ENCODE assay signal across 8 mouse cellular contexts in genomic region chr11:79306510-79306909, GRCm38 (mm10). TPM values are rescaled to one million over a fixed set of nuclear protein-coding genes. Genes with fewer than 3 reads are reported as not detected.
DNase-seq lines count a peak whose midpoint lies in the region; ATAC-seq and TF ChIP-seq lines count a peak whose summit lies in the region.

No protein-coding gene starts in this region.

- H3K4me1 ChIP-seq in embryonic facial prominence, embryonic 14.5 days (ENCODE audit: control insufficient read depth, insufficient read depth, low read length): peaks cover 20% of the 10 kb centered on the region
- peaks cover 31% of the 10 kb centered on the region for H3K4me1 ChIP-seq in lung, embryonic 15.5 days
- H3K4me1 ChIP-seq in stomach, embryonic 14.5 days (ENCODE audit: control insufficient read depth, insufficient read depth, low read length): peaks cover 8% of the 10 kb centered on the region
- no peaks in the 10 kb centered on the region for H3K4me1 ChIP-seq in cerebellum, adult 2 months (ENCODE audit: control insufficient read depth, insufficient read depth, low read length)

- H3K4me2 ChIP-seq in embryonic facial prominence, embryonic 14.5 days (ENCODE audit: low read depth, low read length): peak overlapping the region; percentile 28
- H3K4me2 ChIP-seq in lung, embryonic 15.5 days: peak overlapping the region; percentile 19
- H3K4me2 ChIP-seq in stomach, embryonic 14.5 days (replicated peaks; ENCODE audit: low read depth, low read length): no peak overlapping the region

- H3K27ac ChIP-seq in embryonic facial prominence, embryonic 14.5 days (replicated peaks; ENCODE audit: low read depth, low read length): peak overlapping the region; percentile 86
- peak overlapping the region; percentile 89 for H3K27ac ChIP-seq in lung, embryonic 15.5 days
- H3K27ac ChIP-seq in stomach, embryonic 14.5 days (ENCODE audit: low read length): peak overlapping the region; percentile 35
- no peak overlapping the region for H3K27ac ChIP-seq in cerebellum, adult 2 months (ENCODE audit: insufficient read depth, low read length)

- H3K4me3 ChIP-seq in embryonic facial prominence, embryonic 14.5 days (ENCODE audit: low read depth, low read length): no peak overlapping the region
- no peak overlapping the region for H3K4me3 ChIP-seq in lung, embryonic 15.5 days
- no peak overlapping the region for H3K4me3 ChIP-seq in stomach, embryonic 14.5 days (ENCODE audit: low read depth, low read length)
- H3K4me3 ChIP-seq in cerebellum, adult 2 months (replicated peaks; ENCODE audit: insufficient read depth, low read depth, low read length): no peak overlapping the region

- WGBS in embryonic facial prominence, embryonic 14.5 days: 21% methylated on average over 7 of the region's 7 CpGs
- WGBS in lung, embryonic 15.5 days: 13% methylated on average over 7 of the region's 7 CpGs
- 35% methylated on average over 7 of the region's 7 CpGs for WGBS in stomach, embryonic 14.5 days
- WGBS in cerebellum, adult 2 months: 29% methylated on average over 7 of the region's 7 CpGs

- no peak for TF ChIP-seq CTCF in cerebellum, adult 2 months (IDR thresholded peaks at IDR 0.05; ENCODE audit: borderline replicate concordance, insufficient read depth, low read depth, low read length)

- no peak for TF ChIP-seq POLR2A in cerebellum, adult 2 months (IDR thresholded peaks at IDR 0.05; ENCODE audit: borderline replicate concordance, insufficient read depth, low read length)

- H3K27me3 ChIP-seq in embryonic facial prominence, embryonic 14.5 days (replicated peaks; ENCODE audit: control insufficient read depth, insufficient read depth, low read length): no peaks in the 10 kb centered on the region
- H3K27me3 ChIP-seq in lung, embryonic 15.5 days: no peaks in the 10 kb centered on the region
- H3K27me3 ChIP-seq in stomach, embryonic 14.5 days (ENCODE audit: control insufficient read depth, insufficient read depth, low read length): no peaks in the 10 kb centered on the region
- no peaks in the 10 kb centered on the region for H3K27me3 ChIP-seq in cerebellum, adult 2 months (ENCODE audit: control insufficient read depth, insufficient read depth, low read length)

- ATAC-seq in embryonic facial prominence, embryonic 14.5 days (ENCODE audit: low read depth): peak; percentile 74
- ATAC-seq in lung, embryonic 15.5 days (ENCODE audit: borderline replicate concordance, extremely low read depth, low FRiP score, low TSS enrichment): peak; percentile 75
- ATAC-seq in stomach, embryonic 14.5 days (ENCODE audit: insufficient number of reproducible peaks, insufficient read depth, low FRiP score, low read depth): peak; percentile 58; the same call in 1 of the 2 replicates

- no peaks in the 10 kb centered on the region for H3K9me3 ChIP-seq in embryonic facial prominence, embryonic 14.5 days (ENCODE audit: control insufficient read depth, low read length)
- H3K9me3 ChIP-seq in lung, embryonic 15.5 days: no peaks in the 10 kb centered on the region
- H3K9me3 ChIP-seq in stomach, embryonic 14.5 days (ENCODE audit: control insufficient read depth, low read depth, low read length): no peaks in the 10 kb centered on the region

- DNase-seq in ovary, adult 18-20 months (ENCODE audit: low spot score): peak; percentile 23
- no peak for DNase-seq in ovary, postnatal 14 days (ENCODE audit: low spot score)
- DNase-seq in embryonic facial prominence, embryonic 14.5 days (ENCODE audit: low spot score): peak; percentile 78
- DNase-seq in heart, postnatal 10 days: peak; percentile 44 to 54
- DNase-seq in layer of hippocampus, postnatal 14 days (ENCODE audit: low spot score in 2 of 2): no peak
- DNase-seq in cerebellum, adult 2 months: no peak

- intact Hi-C loops in heart, postnatal 10 days (cut with DNase I): loop anchor here (2.0 kb wide), 1 partner anchor 32 kb away; the partner anchor contains the start of gene Nf1

- H3K36me3 ChIP-seq in embryonic facial prominence, embryonic 14.5 days (ENCODE audit: control insufficient read depth, insufficient read depth, low read length): no peaks in the 10 kb centered on the region
- no peaks in the 10 kb centered on the region for H3K36me3 ChIP-seq in lung, embryonic 15.5 days
- H3K36me3 ChIP-seq in stomach, embryonic 14.5 days (ENCODE audit: control insufficient read depth, insufficient read depth, low read length): no peaks in the 10 kb centered on the region

- H3K9ac ChIP-seq in embryonic facial prominence, embryonic 14.5 days (ENCODE audit: low read depth, low read length): peak overlapping the region; percentile 46
- H3K9ac ChIP-seq in lung, embryonic 15.5 days: no peak overlapping the region
- no peak overlapping the region for H3K9ac ChIP-seq in stomach, embryonic 14.5 days (replicated peaks; ENCODE audit: low read depth, low read length)

RNA-seq across cellular contexts. Expression of gene Gm9964, which starts 9.8 kb away (rescaled TPM):
- not detected in 2 replicates for polyA plus RNA-seq in embryonic facial prominence, embryonic 14.5 days (2014; fragmentation: Nextera tagmentation; extraction: Ambion mirVana)
- under 1 TPM in 1 of 2 experiments, not detected in 1; 0.37 TPM for total RNA-seq in heart, postnatal 10 days (2021)
- 0.21 TPM in 1 of 2 replicates, not detected in the other for polyA plus RNA-seq in lung, embryonic 15.5 days (2015; fragmentation: Nextera tagmentation; extraction: Ambion mirVana)
- not detected in 2 replicates for polyA plus RNA-seq in stomach, embryonic 14.5 days (2014; fragmentation: Nextera tagmentation; extraction: Ambion mirVana)
- total RNA-seq in layer of hippocampus, postnatal 14 days (2021): under 1 TPM; 0.57 to 0.81 TPM
- polyA plus RNA-seq in cerebellum, adult 2 months (2012; rRNA removed): not detected in 2 replicates

RNA-seq across cellular contexts. Expression of gene Nf1, which starts 33.0 kb away (rescaled TPM):
- 8.8 and 9.2 TPM in 2 replicates for polyA plus RNA-seq in embryonic facial prominence, embryonic 14.5 days (2014; fragmentation: Nextera tagmentation; extraction: Ambion mirVana)
- total RNA-seq in heart, postnatal 10 days (2021): 10 to 100 TPM; 37.5 to 38.6 TPM
- polyA plus RNA-seq in lung, embryonic 15.5 days (2015; fragmentation: Nextera tagmentation; extraction: Ambion mirVana): 5.3 and 6.3 TPM in 2 replicates
- polyA plus RNA-seq in stomach, embryonic 14.5 days (2014; fragmentation: Nextera tagmentation; extraction: Ambion mirVana): 14.5 and 16.9 TPM in 2 replicates
- 100 to 1,000 TPM; 111 to 119 TPM for total RNA-seq in layer of hippocampus, postnatal 14 days (2021)
- 37.4 and 40.6 TPM in 2 replicates for polyA plus RNA-seq in cerebellum, adult 2 months (2012; rRNA removed)

RNA-seq across cellular contexts. Expression of gene Wsb1, which starts 52.0 kb away (rescaled TPM):
- polyA plus RNA-seq in embryonic facial prominence, embryonic 14.5 days (2014; fragmentation: Nextera tagmentation; extraction: Ambion mirVana): 233 and 318 TPM in 2 replicates
- 10 to 100 TPM; 40.9 to 48.5 TPM for total RNA-seq in heart, postnatal 10 days (2021)
- polyA plus RNA-seq in lung, embryonic 15.5 days (2015; fragmentation: Nextera tagmentation; extraction: Ambion mirVana): 216 and 218 TPM in 2 replicates
- 302 and 323 TPM in 2 replicates for polyA plus RNA-seq in stomach, embryonic 14.5 days (2014; fragmentation: Nextera tagmentation; extraction: Ambion mirVana)
- 10 to 100 TPM; 68.9 to 83.3 TPM for total RNA-seq in layer of hippocampus, postnatal 14 days (2021)
- 207 and 217 TPM in 2 replicates for polyA plus RNA-seq in cerebellum, adult 2 months (2012; rRNA removed)

Comparison
In these comparisons a context has a peak if more than half of its experiments do, and no peak if none do; other contexts are left out.
1. DNase-seq: peak in ovary, adult 18-20 months (single experiment), embryonic facial prominence, embryonic 14.5 days (single experiment) and heart, postnatal 10 days (2 of 2); none in ovary, postnatal 14 days (single experiment), layer of hippocampus, postnatal 14 days (0 of 2) and cerebellum, adult 2 months (0 of 2).
2. Peak in every context shown above with its lines, with median percentiles within 50 percentile points of each other: ATAC-seq.